Mouse (Mus musculus): ENCODE data around the gene Carmil1. TPM values are rescaled to one million over a fixed set of nuclear protein-coding genes. Genes with fewer than 3 reads are reported as not detected.
A peak's percentile ranks its signal among the peaks of the same experiment; 100 is the strongest.

Carmil1 gene
- total RNA-seq, 2 experiments from 2014 or later = 44.2 to 46.3 TPM

DNA sequence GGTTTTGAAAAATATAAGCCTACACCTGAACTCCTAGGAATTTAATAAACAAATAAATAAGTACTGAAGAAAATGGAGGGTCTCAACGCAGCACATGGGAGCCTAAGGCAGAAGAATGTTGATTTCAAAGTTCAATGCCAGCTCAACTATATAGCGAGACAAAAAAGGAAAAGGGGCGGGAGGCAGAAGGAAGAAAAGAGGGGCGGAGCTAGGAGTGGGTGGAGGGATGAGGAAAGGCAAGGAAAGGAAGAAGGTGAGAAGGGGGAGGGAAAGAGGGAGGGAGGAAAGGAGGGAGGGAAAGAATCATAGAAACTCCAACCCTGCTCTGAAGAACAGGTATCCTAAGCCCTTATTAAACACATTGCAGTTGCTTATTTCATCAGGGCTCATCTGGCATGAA is 119.5 kb downstream of the Carmil1 start:
- no peak for DNase-seq (ENCODE audit: low spot score in 2 of 2)
- intact Hi-C loops (cut with DNase I) = no loop called here

DNA sequence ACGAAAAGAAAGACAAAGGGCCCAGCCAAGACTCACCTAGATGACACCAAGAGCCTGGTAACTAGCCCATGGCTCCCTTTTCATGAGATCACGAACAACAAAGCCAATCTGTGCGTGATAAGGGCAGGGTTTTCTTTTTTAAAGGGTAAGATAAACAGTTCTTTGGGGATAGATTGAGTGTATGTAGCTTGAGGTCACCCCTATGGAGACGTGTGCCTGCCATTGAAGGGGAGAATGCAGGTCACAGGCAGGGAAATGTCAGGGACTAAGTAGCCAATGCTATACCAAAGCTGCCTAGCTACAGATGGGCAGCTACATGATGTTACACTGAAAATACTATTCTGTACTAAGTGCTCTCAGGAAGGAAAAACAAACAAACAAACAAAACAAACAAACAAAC is 120.6 kb downstream of the Carmil1 start:
- intact Hi-C loops (cut with DNase I) = loop anchor here (5.0 kb wide), 1 partner anchor 113 kb away; no protein-coding TSS in a partner anchor
- DNase-seq (ENCODE audit: low spot score in 2 of 2) = no peak

DNA sequence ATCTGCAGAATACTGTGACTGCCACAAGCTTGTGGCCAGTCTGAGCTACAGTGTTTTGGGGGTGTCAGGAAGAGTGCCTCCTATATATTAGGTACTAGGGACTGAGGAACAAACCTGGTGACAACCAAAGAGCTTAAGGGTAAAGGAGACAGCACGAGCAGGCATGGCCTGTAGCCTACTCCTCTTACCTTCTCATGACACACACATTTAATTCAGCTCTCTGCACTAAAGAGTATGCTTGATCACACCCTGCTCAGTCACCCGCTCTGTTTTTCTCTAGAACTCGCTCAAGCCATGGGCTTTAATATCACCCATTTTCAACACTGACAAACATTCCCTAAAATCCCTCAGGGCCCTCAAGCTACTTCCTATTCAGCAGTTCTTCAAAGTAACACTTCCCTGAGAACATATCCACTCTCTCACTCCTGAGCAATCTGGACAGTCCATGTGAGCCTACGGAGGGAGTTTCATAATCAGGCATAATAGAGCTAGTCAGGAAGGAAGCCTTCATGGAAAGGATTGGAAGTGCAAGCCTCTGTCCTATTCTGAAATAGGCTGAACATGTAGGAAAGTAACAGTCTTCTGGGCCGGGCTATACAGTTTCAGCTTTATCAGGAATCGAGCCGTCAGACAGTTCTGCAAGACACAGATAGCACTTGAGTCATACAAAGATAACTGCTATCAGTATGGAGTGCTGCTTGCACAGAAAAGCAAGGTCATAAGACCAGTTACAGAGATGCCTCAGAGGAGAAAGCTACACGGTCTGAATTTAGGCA is 121.2 kb downstream of the Carmil1 start:
- intact Hi-C loops (cut with DNase I) = loop anchor here (5.0 kb wide), 1 partner anchor 112 kb away; no protein-coding TSS in a partner anchor

DNA sequence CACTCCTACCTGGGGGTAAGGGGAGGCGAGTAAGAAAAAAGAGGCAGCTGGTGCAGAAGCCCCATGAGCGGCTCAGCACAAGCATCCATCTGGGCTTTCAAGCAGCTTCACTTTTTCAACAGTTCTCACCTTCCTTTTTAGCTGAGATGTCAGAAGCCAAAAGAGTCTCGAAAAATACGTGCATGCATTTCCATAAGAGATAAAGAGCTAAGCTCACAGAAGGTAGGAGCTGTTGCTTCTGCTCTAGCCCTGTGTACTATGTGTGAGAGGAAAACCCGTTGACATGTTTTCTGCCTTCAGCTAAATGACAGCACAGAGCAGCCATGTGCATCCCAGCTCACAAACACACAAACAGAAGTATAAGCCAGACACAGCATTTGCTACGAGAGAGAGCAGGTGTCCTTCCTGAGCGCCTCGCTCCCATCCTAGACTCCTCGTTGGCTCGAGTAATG is 123.0 kb downstream of the Carmil1 start:
- intact Hi-C loops (cut with DNase I) = loop anchor here (5.0 kb wide), 1 partner anchor 110 kb away; no protein-coding TSS in a partner anchor
- peak in 1 of 2 experiments; percentile 54 for DNase-seq (ENCODE audit: low spot score in 2 of 2)

More for the DNA sequence above, 121.2 kb downstream of the Carmil1 start:
- no peak for DNase-seq (ENCODE audit: low spot score in 2 of 2)

DNA sequence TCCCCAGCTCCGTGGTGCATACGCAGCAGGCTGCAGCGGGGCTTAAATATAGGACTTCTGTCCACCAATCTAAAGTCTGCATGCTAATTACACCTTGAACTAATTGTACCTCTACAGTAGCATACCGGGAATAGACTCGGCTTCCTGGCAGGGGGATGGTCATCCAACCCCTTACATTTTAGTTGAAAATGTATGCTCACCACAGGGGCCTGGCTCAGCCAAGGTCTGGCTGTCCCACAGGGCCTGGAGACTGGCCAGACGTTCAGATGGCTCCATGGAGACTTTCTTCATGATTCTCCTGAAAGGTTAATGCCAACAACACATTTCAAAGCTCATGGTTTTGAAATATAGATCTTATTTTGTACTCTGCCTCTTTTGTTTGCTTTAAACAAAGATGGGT is 125.4 kb downstream of the Carmil1 start:
- DNase-seq (ENCODE audit: low spot score in 2 of 2) = no peak
- intact Hi-C loops (cut with DNase I) = loop anchor here (5.0 kb wide), 1 partner anchor 108 kb away; no protein-coding TSS in a partner anchor

DNA sequence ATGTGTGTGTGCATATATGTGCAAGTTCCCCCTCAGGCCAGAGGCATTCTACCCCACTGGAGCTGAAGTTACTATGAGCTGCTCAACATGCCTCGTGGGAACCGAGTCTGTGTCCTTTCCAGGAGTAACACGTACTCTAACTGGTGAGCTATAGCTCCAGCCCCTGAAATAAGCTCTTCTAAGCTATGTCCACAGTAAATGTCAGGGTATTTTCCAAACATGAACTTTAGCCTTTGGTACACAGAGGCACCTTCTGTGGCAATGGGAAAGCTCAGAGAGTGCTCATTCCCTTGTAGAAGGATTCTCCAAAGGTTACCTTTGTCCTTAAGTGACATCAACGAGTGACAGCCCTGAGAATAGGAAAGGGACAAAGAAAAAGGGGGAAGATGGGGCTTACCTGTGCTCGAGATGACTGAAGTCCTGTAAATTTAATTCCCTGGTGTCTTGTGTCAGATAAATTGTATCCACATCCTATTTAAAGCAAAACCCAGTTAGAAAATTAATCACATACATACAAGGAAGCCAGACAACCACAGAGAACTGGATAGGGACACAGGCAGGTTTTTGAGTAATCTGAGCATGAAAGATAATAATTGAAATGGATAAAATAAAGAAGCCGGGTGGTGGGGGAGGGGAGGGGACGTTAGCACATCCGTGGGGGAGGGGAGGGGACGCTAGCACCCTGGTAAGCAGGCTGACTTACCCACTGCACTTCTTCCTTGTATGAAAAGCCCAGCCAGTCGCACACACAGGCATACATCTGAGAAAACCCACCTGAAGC is 126.1 kb downstream of the Carmil1 start:
- no peak for DNase-seq (ENCODE audit: low spot score in 2 of 2)
- intact Hi-C loops (cut with DNase I) = loop anchor here (5.0 kb wide), 1 partner anchor 107 kb away; no protein-coding TSS in a partner anchor

DNA sequence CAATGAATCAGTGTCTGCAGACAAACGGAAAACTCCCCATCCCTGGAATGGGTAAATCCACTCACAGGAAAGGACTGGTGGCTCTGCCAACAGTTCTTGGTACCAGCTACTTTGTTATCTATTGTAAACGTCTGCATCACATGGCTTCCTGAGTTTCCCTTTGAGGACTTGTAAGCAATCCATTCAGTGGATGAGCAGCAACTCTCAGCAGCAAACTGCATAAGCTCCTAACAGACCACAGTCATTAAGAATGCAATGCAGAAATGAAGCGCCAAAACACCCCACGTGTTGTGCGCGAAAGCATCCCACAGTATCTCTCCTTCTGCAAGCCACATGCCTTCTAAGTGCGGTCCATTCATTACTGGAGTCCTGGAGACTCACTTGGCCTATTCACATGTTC is 128.0 kb downstream of the Carmil1 start:
- DNase-seq (ENCODE audit: low spot score in 2 of 2) = peak in 1 of 2 experiments; percentile 23
- intact Hi-C loops (cut with DNase I) = no loop called here

DNA sequence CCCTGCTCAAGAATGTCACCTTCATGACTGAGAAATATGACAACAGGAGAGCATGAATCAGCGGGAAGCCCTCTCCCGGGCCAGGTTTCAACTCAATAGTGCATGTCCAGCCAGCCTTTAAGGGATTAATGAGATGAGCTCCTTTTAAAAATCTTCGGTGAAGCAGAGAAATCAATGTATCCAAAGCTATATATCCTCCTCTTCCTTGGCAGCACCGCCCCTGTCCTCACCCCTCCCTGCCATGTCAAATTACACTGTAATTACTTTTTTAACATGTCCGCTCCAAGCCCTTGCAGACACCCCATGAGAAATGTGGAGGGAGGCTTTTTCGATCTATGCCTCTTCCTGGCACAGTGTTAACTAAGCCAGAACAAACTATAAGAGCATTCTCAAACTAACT is 129.3 kb downstream of the Carmil1 start:
- no peak for DNase-seq (ENCODE audit: low spot score in 2 of 2)
- intact Hi-C loops (cut with DNase I) = no loop called here

DNA sequence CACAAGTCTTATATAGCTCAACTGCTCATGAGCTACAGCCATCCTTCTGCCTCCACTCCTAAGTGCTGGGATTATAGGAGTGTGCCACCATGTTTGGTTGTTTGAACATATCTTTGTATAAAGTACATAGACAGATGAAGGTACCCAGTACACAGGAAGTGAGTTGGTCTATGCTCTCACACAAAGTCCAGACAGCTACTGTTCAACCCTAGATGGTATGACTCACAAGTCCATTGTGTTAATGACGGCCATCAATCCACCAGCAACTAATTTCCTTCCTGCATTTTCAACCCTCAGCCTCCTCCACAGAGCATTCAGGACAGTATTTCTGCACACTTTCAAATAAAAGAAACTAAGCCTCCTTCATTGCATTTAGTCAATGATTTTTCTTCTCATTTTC is 132.0 kb downstream of the Carmil1 start:
- intact Hi-C loops (cut with DNase I) = no loop called here
- no peak for DNase-seq (ENCODE audit: low spot score in 2 of 2)

DNA sequence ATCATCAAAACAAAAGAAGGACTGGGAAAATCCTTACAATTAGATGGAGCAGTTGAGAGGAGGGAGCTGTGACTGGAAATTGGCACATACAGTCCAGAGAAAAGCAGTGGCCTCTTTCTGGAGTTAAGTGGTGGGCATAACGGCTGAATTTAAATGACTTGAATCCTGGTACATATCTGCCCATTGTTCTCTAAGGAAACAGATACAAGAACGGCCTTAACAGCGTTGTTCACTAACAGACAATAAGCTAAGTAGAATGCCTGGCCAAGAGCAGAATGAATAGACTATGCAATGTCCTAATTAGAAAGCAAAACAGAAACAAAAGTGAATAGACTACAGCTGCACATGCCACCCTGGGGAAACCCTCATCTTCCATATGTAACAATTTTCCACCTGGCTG is 133.6 kb downstream of the Carmil1 start:
- no peak for DNase-seq (ENCODE audit: low spot score in 2 of 2)
- intact Hi-C loops (cut with DNase I) = no loop called here

DNA sequence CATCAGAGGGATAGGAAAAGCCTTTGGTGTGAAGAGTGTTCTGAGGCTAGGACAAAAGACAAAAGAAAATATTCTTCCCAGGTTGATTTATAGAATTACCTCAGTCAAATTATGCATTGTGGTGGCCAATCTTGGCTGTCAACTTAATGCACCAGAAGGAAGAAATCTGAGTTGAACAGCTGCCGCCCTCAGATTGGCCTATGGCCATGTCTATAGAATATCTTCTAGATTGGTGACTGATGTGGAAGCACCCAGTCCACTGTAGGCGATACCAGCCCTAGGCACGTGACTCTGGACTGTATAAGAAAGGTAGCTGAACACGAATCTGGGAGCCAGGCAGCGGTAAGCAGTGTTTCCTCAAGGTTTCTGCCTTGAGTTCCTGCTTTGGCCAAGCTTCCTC is 134.1 kb downstream of the Carmil1 start:
- DNase-seq (ENCODE audit: low spot score in 2 of 2) = no peak

DNA sequence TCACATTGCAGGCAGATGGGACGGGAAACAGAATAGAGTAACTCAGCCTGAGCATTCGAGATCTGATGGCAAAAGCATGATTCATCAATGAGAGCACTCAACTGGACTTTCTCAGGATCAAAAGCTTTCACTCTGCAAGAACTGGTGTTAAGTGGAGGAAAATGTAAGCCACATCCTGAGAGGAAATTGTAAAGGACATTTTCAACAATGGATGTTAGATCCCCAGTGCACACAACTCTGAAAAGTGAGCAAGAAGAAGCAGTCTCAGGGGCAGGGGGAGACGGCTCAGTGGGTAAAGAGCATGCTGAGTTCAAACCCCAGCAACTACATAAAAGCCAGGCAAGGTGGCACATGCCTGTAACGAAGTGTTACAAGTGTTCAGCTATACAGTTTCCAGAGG is 135.7 kb downstream of the Carmil1 start:
- intact Hi-C loops (cut with DNase I) = no loop called here
- no peak for DNase-seq (ENCODE audit: low spot score in 2 of 2)

More for the DNA sequence above, 134.1 kb downstream of the Carmil1 start:
- intact Hi-C loops (cut with DNase I) = no loop called here

DNA sequence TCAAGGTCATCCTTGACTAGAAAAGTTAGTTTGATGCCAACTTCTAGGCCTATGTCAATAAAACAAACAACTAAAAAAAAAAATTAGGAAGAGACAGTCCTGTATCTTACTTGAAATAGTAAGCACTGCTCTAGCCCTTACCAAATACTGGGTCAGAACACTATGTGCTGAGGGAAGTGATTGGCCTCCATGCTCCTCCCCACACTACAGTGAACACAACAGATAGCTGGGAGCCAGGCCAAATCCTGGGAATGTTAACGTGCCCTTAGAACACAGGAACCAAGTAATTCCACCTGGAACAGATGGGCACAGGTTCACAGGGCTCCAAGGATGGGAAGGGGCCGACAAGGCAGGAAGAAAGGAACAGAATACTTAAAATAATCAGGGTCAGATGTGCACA is 136.5 kb downstream of the Carmil1 start:
- intact Hi-C loops (cut with DNase I) = no loop called here
- DNase-seq (ENCODE audit: low spot score in 2 of 2) = no peak

DNA sequence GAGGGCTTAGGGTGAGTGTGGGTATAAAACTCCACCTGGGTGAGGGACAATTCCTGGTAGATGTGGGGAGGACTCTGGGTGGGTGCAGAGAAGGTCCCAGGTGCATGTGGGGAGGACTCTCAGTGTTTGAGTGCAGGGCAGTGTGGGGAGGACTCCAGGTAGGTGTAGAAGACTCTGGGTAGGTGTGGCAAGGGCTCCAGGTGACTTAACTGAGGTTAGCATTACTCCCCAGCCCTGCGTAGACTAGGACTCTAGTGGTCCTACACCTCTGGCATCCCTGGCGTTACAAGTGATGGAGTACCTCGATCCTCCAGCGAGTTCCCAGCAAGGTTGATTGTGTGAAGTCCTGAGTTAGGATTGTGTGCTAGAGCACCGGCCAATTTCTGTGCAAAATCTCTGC is 143.8 kb downstream of the Carmil1 start:
- intact Hi-C loops (cut with DNase I) = no loop called here
- DNase-seq (ENCODE audit: low spot score in 2 of 2) = no peak

DNA sequence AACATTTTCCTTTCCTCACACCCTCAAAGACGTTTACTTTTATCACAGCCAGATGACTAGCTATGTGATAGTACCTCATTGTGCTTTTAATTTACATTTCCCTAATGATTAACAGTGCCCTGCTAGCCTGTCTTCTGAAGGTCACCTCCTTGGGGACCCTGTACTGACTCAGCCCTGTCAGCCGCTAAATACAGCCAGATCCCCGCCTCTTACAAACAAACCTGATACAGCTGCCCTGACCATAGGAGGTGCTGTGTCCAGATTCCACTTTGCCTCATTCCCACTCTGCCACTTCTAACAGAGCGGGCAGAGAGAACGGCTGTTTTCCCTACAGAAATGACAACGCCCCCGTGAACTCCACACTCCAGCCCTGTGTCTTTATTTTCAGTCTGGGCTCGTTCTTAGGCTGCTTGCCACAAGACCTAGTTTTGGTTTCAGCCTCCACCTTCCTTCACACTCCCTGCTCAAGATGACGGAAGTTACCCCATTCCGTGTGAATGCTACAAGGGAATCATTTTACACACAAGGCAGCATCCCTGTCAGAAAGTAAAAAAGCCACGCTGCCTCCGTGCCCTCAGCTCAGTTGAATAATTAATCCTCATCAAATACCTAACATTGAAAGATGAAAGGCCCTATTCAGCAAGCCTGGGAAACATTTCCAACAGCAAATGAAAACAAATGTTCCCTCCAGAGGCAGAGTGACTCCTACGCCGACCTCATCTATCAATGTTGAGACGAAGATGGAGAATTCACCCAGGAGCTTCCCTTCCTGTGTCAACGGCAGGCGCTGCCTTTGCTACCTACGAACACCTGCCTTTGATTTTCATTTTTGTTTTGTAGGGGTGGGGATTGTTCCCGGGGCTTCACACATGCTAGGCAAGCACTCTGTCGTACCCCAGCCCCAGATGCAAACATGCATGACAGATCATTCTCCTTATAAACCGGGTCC is 145.0 kb downstream of the Carmil1 start:
- peak; percentile 26 to 38 for DNase-seq (ENCODE audit: low spot score in 2 of 2)
- intact Hi-C loops (cut with DNase I) = no loop called here

DNA sequence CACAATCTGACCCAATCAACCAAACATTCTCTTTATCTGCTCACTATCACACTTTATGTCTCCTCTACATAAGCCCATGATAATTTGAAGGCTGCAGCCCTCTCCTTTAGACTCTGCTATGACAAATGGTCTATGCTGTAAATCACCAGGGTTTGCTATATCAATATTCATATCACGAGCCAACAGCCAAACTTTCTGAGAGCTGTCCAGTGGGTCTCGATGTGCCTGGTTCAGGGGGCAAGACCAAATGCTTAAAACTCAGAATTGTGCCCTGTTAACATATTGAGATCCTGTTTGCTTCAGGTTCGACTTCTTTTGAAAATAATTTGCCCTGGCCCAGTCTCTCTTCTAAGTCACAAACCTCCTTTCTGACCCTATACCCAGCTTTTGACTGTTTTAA is 147.7 kb downstream of the Carmil1 start:
- intact Hi-C loops (cut with DNase I) = no loop called here
- DNase-seq (ENCODE audit: low spot score in 2 of 2) = no peak

DNA sequence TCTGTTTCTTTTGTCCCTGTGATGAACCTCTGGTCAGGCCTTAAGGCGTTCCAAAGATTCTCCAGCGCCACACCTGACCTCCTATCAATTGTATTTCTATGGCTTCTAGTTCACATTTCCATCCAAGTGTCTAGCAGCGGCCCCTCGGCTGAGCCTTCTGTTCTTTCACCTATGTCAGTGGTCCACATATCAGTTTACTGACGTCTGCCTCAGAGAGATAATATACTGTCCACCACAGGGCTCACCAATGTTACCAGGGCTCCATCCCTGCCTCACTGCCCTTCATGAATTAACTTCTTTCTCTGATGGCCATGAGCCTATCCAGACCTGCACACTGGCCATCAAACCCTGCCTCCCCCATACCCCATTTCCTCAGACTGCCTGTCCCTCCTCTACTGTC is 149.3 kb downstream of the Carmil1 start:
- no peak for DNase-seq (ENCODE audit: low spot score in 2 of 2)
- intact Hi-C loops (cut with DNase I) = no loop called here

DNA sequence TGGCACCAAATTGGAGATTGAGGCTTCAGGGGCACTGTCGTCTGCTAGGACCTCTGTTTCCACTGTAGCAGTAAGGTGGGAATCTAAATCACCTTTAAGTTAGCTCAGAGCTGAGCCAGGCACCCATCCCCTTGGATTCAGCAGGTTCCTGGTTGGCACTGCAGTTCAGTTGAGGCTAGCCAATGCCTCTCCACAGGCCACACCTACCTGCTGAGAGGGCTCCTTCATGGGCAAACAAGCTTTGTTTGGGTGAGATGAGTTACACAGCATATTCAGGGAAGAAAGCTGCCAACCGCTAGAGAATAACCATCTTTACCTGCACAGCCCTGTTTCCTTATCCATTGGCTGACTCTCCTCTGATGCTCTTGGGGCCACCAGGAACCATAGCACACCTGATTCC is 149.9 kb downstream of the Carmil1 start:
- DNase-seq (ENCODE audit: low spot score in 2 of 2) = no peak
- intact Hi-C loops (cut with DNase I) = no loop called here

DNA sequence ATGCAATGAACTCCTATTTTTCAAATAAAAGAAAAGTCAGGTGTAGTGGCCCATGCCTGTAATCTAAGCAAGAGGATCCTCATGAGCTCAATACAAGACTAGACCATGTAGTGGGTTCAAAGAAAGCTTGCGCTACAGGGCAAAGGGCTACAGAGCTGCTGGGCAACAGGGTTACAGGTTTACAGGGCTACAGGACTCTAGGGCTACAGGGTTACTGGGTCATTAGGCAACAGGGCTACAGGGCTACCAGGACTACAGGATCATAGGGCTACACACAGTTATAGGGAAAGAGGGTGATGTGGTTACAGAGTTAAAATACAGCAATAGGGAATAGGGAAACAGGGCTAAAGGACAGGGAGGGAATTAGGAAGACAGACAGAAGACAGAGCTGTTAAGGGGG is 151.9 kb downstream of the Carmil1 start:
- DNase-seq (ENCODE audit: low spot score in 2 of 2) = no peak
- intact Hi-C loops (cut with DNase I) = no loop called here

All from left cerebral cortex, postnatal 14 days (tissue).